25 mouse cellular contexts compared by ENCODE assay signal in the genomic region with DNA sequence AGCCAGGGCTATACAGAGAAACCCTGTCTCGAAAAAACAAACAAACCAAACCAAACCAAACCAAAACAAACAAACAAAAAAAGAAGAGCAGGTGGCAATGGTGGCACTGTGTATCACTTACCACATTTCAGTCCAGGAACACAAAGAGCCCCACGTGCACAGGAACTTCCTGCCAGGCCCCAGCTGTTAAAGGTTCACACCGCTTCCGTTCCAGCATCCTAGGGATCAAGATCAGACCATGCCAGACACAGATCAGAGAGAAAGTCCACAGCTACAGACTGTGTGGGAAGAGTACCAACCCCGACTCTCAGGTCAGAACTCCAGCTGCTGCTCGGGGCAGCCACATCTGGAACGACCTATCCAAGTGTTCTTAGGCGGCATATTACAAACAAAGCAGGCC. TPM values are rescaled to one million over a fixed set of nuclear protein-coding genes. Genes with fewer than 3 reads are reported as not detected.
DNase-seq lines count a peak whose midpoint lies in the region; ATAC-seq and TF ChIP-seq lines count a peak whose summit lies in the region.
"Had no signal": no experiment of that assay in that cellular context is flagged by ENCODE, and none has a peak within 500 bp of the region (broad histone marks: within the 10 kb centered on the region; RNA-seq: fewer than 3 reads in every experiment).

No protein-coding gene starts in this region.

- H3K4me1 ChIP-seq in bone marrow macrophage, adult 2 months (ENCODE audit: control insufficient read depth, insufficient read depth, low read length): peaks cover 37% of the 10 kb centered on the region
- H3K4me1 ChIP-seq in thymus, adult 2 months (replicated peaks; ENCODE audit: control insufficient read depth, insufficient read depth, low read length): peaks cover 38% of the 10 kb centered on the region
- H3K4me1 ChIP-seq: hindbrain, embryonic 15.5 days; midbrain, embryonic 12.5 days had no signal

- 29% methylated on average over 8 of the region's 8 CpGs for WGBS in thymus, adult 2 months

- peak overlapping the region; percentile 53; the same call in 1 of the 2 replicates for H3K27ac ChIP-seq in bone marrow macrophage, adult 2 months (ENCODE audit: insufficient read depth, low read depth, low read length)
- H3K27ac ChIP-seq in thymus, adult 2 months (ENCODE audit: control insufficient read depth, insufficient read depth, low read length): peak overlapping the region; percentile 87
- H3K27ac ChIP-seq: gastrocnemius, adult 2 months; heart, adult 2 months; hindbrain, embryonic 15.5 days; liver, embryonic 15.5 days; midbrain, embryonic 12.5 days had no signal

- no peaks in the 10 kb centered on the region for H3K27me3 ChIP-seq in thymus, adult 2 months (ENCODE audit: control insufficient read depth, insufficient read depth, low read length)
- H3K27me3 ChIP-seq: heart, embryonic 12.5 days; hindbrain, embryonic 15.5 days; liver, embryonic 15.5 days; midbrain, embryonic 12.5 days had no signal

- H3K4me3 ChIP-seq in bone marrow macrophage, adult 2 months (ENCODE audit: insufficient read depth, low read length): no peak overlapping the region
- H3K4me3 ChIP-seq in thymus, adult 2 months (ENCODE audit: control insufficient read depth, insufficient read depth, low read length): 0 out of 2 replicates have a peak overlapping the region, but pooled peaks have one; percentile 3
- H3K4me3 ChIP-seq: gastrocnemius, adult 2 months; heart, adult 2 months; heart, embryonic 12.5 days; hindbrain, embryonic 15.5 days; liver, embryonic 15.5 days; midbrain, embryonic 12.5 days had no signal

- DNase-seq in thymus, adult 2 months: peak; percentile 48
- DNase-seq in thymus, postnatal 36 days: peak; percentile 50 to 63
- DNase-seq in urinary bladder, postnatal 36 days (ENCODE audit: low spot score in 2 of 2): no peak
- no peak for DNase-seq in layer of hippocampus, postnatal 36 days
- DNase-seq in urinary bladder, postnatal 14 days (ENCODE audit: low spot score): no peak
- DNase-seq: adrenal gland, postnatal 25 days; cerebellum, adult 9-10 months; cerebellum, postnatal 36 days; gastrocnemius, adult 2 months; gastrocnemius, postnatal 36 days; heart, adult 2 months; heart, postnatal 4 days; kidney, adult 9 months; kidney, postnatal 10 days; liver; lung, embryonic 14.5 days; lung, postnatal 14 days had no signal

- no peak for TF ChIP-seq CTCF in bone marrow macrophage, adult 2 months (IDR thresholded peaks at IDR 0.05; ENCODE audit: low read depth, low read length)
- TF ChIP-seq CTCF in thymus, adult 2 months (IDR thresholded peaks at IDR 0.05; ENCODE audit: borderline replicate concordance, control insufficient read depth, extremely low read depth, insufficient read depth, low read length, poor library complexity): no peak

- no peak for TF ChIP-seq POLR2A in bone marrow macrophage, adult 2 months (IDR thresholded peaks at IDR 0.05; ENCODE audit: borderline replicate concordance, low read depth, low read length)
- TF ChIP-seq POLR2A in thymus, adult 2 months (IDR thresholded peaks at IDR 0.05; ENCODE audit: control insufficient read depth, extremely low read depth, insufficient read depth, low read length, poor library complexity): no peak

- no peaks in the 10 kb centered on the region for H3K36me3 ChIP-seq in thymus, adult 2 months (ENCODE audit: control insufficient read depth, insufficient read depth, low read length)

- ATAC-seq in CD4-positive, CD25-positive, alpha-beta regulatory T cell, adult 4 months: peak; percentile 98
- ATAC-seq: forebrain, embryonic 14.5 days; intestine, embryonic 16.5 days had no signal

RNA-seq across cellular contexts. Expression of a gene that starts 16.8 kb away (rescaled TPM):
- polyA plus RNA-seq in CD4-positive, CD25-positive, alpha-beta regulatory T cell, adult 4 months (2017; shearing (Covaris generic)): 100 to 1,000 TPM; 490 to 635 TPM
- polyA plus RNA-seq in bone marrow macrophage, adult 2 months (2012; ENCODE audit: insufficient read depth, insufficient read length, missing spikeins): 138 and 153 TPM in 2 replicates
- polyA plus RNA-seq in thymus, adult 2 months (2012; rRNA removed): 83.1 and 83.7 TPM in 2 replicates
- total RNA-seq in layer of hippocampus, postnatal 36 days (2021): 100 to 1,000 TPM; 228 to 249 TPM

Comparison
In these comparisons a context has a peak if more than half of its experiments do, and no peak if none do; other contexts are left out.
1. DNase-seq: peak in thymus, adult 2 months (single experiment) and thymus, postnatal 36 days (2 of 2); none in urinary bladder, postnatal 36 days (0 of 2), layer of hippocampus, postnatal 36 days (0 of 2) and urinary bladder, postnatal 14 days (single experiment).